Mouse (Mus musculus) hindbrain, embryonic 16.5 days (tissue): ENCODE data around the gene Igflr1. TPM values are rescaled to one million over a fixed set of nuclear protein-coding genes. Genes with fewer than 3 reads are reported as not detected.

Experiments
- ATAC-seq: fragments of 200-750 bp; cut with Nextera tagmentation; 2 replicates; pipeline ENCODE4 v1.8.0; 2017; ENCODE audit warnings: moderate TSS enrichment, moderate library complexity
- H3K27ac ChIP-seq: fragments of 300-500 bp; sonication (generic); 2 replicates; pipeline ENCODE4 v1.5.1; 2014; ENCODE audit warnings: low read depth, mild to moderate bottlenecking, control low read depth, low read length, moderate library complexity
- H3K27me3 ChIP-seq: fragments of 300-500 bp; sonication (generic); replicated peaks from 2 replicates; pipeline ENCODE4 v1.6.1; 2014; ENCODE audit warnings: low read length; ENCODE audit not compliant: control insufficient read depth, insufficient read depth
- H3K36me3 ChIP-seq: fragments of 300-500 bp; sonication (generic); 2 replicates; pipeline ENCODE4 v1.6.1; 2014; ENCODE audit warnings: mild to moderate bottlenecking, low read length, moderate library complexity, mixed read lengths; ENCODE audit not compliant: control insufficient read depth, insufficient read depth
- H3K4me1 ChIP-seq: fragments of 300-500 bp; sonication (generic); 2 replicates; pipeline ENCODE4 v1.6.1; 2014; ENCODE audit warnings: low read depth, low read length; ENCODE audit not compliant: control insufficient read depth, insufficient read depth
- H3K4me2 ChIP-seq: fragments of 300-500 bp; sonication (generic); 2 replicates; pipeline ENCODE4 v1.6.1; 2014; ENCODE audit warnings: mild to moderate bottlenecking, low read length, control low read depth, moderate library complexity
- H3K4me3 ChIP-seq: fragments of 300-500 bp; sonication (generic); 2 replicates; pipeline ENCODE4 v1.5.1; 2014; ENCODE audit warnings: mild to moderate bottlenecking, low read length, control low read depth, moderate library complexity
- H3K9ac ChIP-seq: fragments of 300-500 bp; sonication (generic); 2 replicates; pipeline ENCODE4 v1.6.1; 2014; ENCODE audit warnings: low read depth, mild to moderate bottlenecking, control low read depth, low read length, moderate library complexity
- H3K9me3 ChIP-seq: fragments of 300-500 bp; sonication (generic); 2 replicates; pipeline ENCODE4 v1.6.1; 2014; ENCODE audit warnings: mild to moderate bottlenecking, low read length, moderate library complexity; ENCODE audit not compliant: control insufficient read depth
- WGBS: fragments of 180-500 bp; shearing (Covaris S2); extraction: QIAGEN DNeasy Blood & Tissue Kit; methylation state at CpG from one replicate; pipeline ENCODE4 v1.1.7; 2014; 5-methylcytosine and 5-hydroxymethylcytosine counted together
- polyA plus RNA-seq: library from polyadenylated mRNA; unstranded; fragments of >200 nt; fragmentation: Nextera tagmentation; extraction: Ambion mirVana; gene quantifications from 2 replicates; pipeline ENCODE4 v1.2.1, GENCODE M21; 2015

The Igflr1 gene
- polyA plus RNA-seq, 1 experiment from 2014 or later = 6.8 TPM

DNA sequence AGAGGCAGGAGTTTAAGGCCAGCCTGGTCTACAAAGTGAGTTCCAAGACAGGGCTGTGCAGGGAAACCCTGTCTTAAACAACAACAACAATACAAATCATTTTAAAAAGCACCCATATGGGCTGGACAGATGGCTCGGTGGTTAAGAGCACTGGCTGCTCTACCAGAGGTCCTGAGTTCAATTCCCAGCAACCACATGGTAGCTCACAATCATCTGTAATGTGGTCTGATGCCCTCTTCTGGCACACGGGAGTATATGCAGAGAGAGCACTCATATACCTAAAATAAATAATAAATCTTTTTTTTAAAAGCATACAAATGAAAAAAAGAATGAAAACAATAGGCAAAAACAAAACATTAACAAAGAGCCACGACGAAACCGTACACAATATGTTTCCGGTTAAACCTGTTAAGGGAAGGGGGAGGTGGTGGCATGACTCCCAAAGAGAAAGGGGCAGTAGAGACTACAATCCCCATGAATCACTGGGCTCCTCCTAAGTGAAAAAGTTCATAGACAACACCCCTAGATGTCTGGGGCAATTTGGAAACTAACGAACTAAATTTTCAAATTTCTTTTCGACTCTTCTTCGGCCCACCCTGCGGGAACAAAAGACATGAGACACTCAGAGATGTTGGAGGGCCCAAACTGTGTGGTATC lies 13.7 kb upstream of the Igflr1 start:
- 3% methylated on average over 10 of the region's 10 CpGs for WGBS
- H3K9me3 ChIP-seq = no peaks in the 10 kb centered on the region
- peaks cover 14% of the 10 kb centered on the region for H3K4me1 ChIP-seq
- no peaks in the 10 kb centered on the region for H3K27me3 ChIP-seq
- peak overlapping the region; percentile 91 for H3K4me2 ChIP-seq
- peak overlapping the region; percentile 55 for H3K4me3 ChIP-seq
- H3K27ac ChIP-seq = peak overlapping the region; percentile 89
- H3K9ac ChIP-seq = peak overlapping the region; percentile 62
- H3K36me3 ChIP-seq = peaks cover 16% of the 10 kb centered on the region
- ATAC-seq = peak; percentile 63

DNA sequence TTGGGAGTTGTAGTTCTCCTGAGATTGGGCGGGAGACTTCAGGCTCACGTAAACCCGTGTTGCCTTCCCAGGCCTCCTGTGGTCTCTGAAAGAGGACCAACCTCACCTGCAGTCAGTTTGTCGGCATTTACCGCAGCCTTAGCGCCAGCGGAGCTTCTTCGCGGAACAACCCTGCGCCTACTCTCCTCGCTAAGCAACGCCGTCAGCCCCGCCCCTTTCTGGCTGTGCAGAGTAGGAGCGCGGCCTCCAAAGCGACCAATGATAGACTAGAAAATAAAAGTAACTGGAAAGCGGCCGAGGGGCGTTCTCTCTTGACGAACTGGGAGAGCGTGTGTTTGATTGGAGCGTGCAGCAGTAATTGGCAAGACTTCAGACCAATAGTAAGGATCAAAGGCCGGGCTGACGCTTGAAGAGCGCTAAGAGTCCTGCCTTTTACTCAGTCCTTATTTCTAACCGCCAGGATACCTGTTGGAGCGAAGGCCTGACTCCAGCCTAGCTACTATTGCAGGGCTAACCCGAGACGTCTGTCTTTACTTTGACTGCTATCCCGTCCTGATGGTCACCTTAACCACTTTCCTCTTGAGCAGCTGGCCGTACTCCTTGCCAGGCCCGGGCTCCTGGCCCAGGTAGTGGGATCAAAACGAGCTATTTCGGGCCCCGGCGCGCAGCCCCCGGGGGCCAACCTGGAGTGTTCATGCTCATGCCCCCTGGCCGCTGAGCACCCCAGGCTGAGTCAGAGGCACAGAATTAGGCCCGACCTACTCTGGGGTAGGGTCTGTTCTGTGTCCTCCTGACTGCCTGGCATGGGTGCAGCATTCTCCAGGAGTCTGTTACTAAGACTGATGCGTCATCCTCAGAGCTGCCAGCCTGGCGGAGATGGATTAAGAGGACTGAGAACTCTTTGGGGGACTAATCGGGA lies 12.9 kb upstream of the Igflr1 start, which contains the start of the genes Hspb6 and Proser3:
Gene Hspb6 (plus strand): TSS at position 77 of the 919 bp plus-strand sequence.
Gene Proser3 (minus strand): TSS at position 198 of the 919 bp plus-strand sequence.
- Histone ChIP-seq H3K9me3 (no peaks in the 10 kb centered on the region), H3K36me3 (peaks cover 23% of the 10 kb centered on the region), H3K4me1 (peaks cover 14% of the 10 kb centered on the region), H3K4me3 (peak within 1 kb of the TSS; percentile 55), H3K27me3 (no peaks in the 10 kb centered on the region), H3K27ac (peak within 1 kb of the TSS; percentile 89), H3K9ac (peak within 1 kb of the TSS; percentile 65), H3K4me2 (peak within 1 kb of the TSS; percentile 91)
- under 1% methylated on average over 44 of the region's 44 CpGs for WGBS
- ATAC-seq = peak; percentile 96

DNA sequence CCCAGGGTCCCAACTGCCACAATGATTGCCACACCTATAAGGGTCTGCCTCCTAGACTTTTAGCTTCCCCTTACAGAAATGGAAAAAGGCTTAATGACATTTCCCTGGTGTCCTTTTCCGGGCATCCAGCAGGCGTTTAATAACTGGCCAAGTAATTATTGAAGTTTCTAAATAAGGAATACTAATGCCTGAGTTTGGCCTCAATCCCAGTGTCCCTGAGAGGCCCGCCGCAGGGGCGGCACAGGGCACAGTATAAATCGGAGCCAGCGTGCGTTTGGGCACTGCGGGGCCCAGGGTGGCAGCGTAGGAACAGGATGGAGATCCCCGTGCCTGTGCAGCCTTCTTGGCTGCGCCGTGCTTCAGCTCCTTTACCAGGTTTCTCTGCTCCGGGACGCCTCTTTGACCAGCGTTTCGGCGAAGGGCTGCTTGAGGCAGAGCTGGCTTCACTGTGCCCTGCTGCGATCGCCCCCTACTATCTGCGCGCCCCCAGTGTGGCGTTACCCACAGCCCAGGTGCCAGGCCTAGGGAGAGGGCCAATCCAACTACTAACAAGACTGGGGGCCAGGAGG lies 12.1 kb upstream of the Igflr1 start:
- peak overlapping the region; percentile 65 for H3K9ac ChIP-seq
- peaks cover 23% of the 10 kb centered on the region for H3K36me3 ChIP-seq
- peak overlapping the region; percentile 55 for H3K4me3 ChIP-seq
- peak overlapping the region; percentile 91 for H3K4me2 ChIP-seq
- no peak for ATAC-seq
- H3K4me1 ChIP-seq = peaks cover 15% of the 10 kb centered on the region
- 5% methylated on average over 23 of the region's 23 CpGs for WGBS
- H3K9me3 ChIP-seq = no peaks in the 10 kb centered on the region
- no peaks in the 10 kb centered on the region for H3K27me3 ChIP-seq
- H3K27ac ChIP-seq = peak overlapping the region; percentile 81

DNA sequence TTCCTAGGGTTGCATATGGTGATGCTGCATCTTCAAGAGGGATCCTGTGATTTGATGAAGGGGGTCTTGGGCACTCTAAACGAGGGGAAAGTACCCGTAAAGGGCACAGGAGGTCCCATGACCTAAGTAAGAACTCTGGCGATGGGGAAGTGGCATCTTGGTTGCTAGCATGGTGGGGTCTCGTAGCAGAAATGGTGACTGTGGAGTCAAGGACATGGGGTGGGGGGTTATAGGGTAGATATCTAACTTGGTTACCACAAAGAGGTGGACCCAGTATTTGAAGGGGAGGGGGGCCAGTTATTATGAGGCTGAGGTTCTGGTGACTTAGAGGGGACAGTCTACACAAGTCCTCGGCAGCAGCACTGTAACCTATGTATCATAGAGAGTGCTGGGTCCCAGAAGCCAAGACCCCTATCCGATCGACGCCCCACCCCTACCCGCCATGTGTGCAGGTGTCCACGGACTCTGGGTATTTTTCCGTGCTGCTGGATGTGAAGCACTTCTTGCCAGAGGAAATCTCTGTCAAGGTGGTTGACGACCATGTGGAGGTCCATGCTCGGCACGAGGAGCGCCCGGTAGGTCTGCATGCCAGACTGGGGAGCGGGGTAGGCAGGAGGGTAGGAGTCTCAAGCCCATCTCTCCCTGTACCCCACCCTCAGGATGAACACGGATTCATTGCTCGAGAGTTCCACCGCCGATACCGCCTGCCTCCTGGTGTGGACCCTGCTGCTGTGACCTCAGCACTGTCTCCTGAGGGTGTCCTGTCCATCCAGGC lies 11.2 kb upstream of the Igflr1 start:
- no peak overlapping the region for H3K27ac ChIP-seq
- H3K4me1 ChIP-seq = peaks cover 24% of the 10 kb centered on the region
- peak overlapping the region; percentile 55; the same call in 1 of the 2 replicates for H3K4me3 ChIP-seq
- H3K36me3 ChIP-seq = peaks cover 23% of the 10 kb centered on the region
- H3K9ac ChIP-seq = peak overlapping the region; percentile 65
- WGBS = 88% methylated on average over 20 of the region's 22 CpGs
- no peaks in the 10 kb centered on the region for H3K27me3 ChIP-seq
- no peak for ATAC-seq
- H3K9me3 ChIP-seq = no peaks in the 10 kb centered on the region
- peak overlapping the region; percentile 91 for H3K4me2 ChIP-seq

DNA sequence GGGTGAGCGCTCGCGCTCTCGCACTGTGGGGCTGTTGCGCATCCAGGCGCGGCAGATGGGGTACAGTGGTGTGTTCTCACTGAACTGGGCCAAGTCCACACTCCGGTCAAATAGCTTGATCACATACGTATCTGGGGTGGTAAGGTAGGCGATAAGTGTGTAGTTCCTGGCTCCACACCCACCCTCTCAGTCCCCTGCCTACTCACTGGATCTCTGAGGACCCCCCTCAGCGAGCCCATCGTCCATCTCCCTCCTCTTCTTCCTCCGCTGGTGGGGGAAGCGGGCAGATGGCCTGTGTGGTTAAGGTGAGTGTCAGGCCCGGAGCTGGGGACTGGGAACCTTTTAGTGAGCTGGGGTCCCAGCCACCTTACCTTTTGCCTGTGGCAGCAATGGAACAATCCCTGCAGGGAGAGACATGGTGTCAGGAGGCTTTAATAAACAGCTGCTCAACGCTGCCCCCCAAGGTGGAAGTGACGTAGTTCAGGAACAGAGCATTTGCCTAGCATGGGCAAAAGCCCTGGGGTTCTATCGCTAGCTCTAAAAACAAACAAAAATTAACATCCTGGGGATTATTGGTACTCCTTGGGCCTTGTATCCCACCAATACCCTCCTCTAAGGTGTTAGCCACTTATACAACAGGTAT lies 8.2 kb upstream of the Igflr1 start:
- ATAC-seq = no peak
- peaks cover 23% of the 10 kb centered on the region for H3K36me3 ChIP-seq
- H3K27me3 ChIP-seq = no peaks in the 10 kb centered on the region
- no peak overlapping the region for H3K27ac ChIP-seq
- H3K9ac ChIP-seq = no peak overlapping the region
- H3K4me3 ChIP-seq = no peak overlapping the region
- no peaks in the 10 kb centered on the region for H3K9me3 ChIP-seq
- 94% methylated on average over 18 of the region's 18 CpGs for WGBS
- H3K4me1 ChIP-seq = peaks cover 31% of the 10 kb centered on the region
- H3K4me2 ChIP-seq = no peak overlapping the region

DNA sequence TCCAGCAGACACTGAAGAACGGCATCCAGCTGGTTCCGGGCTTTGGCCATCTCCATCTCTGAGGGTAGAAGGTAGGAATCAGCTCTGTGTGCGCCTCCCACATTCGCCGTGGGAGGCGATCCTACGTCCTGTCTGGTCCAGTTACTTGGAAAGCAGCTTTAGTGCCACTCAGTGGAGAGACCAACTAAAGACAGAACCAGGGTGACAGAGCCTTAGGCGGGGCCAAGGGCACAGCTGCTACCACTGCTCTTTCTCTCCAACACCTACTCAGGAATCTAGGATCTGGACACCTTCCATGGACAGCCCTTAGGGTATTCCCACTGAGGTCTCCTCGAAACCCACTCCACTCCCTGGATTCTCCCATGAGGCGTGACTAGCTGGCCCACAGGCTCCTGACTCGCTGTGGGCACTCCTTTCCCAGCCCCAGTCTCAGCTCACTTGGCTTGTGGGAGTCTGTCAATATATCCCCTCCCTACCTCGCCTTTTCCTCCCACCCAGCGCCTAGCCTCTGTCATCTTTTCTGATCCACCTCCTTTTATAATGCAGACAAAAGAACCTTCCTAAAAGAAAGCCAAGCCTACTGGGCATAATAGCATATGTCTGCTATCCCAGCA lies 7.2 kb upstream of the Igflr1 start:
- peaks cover 26% of the 10 kb centered on the region for H3K4me1 ChIP-seq
- H3K27ac ChIP-seq = no peak overlapping the region
- H3K4me2 ChIP-seq = peak overlapping the region; percentile 99
- H3K4me3 ChIP-seq = no peak overlapping the region; the same call in 1 of the 2 replicates
- H3K36me3 ChIP-seq = peaks cover 23% of the 10 kb centered on the region
- no peaks in the 10 kb centered on the region for H3K27me3 ChIP-seq
- ATAC-seq = no peak
- H3K9me3 ChIP-seq = no peaks in the 10 kb centered on the region
- H3K9ac ChIP-seq = no peak overlapping the region
- 89% methylated on average over 13 of the region's 13 CpGs for WGBS

DNA sequence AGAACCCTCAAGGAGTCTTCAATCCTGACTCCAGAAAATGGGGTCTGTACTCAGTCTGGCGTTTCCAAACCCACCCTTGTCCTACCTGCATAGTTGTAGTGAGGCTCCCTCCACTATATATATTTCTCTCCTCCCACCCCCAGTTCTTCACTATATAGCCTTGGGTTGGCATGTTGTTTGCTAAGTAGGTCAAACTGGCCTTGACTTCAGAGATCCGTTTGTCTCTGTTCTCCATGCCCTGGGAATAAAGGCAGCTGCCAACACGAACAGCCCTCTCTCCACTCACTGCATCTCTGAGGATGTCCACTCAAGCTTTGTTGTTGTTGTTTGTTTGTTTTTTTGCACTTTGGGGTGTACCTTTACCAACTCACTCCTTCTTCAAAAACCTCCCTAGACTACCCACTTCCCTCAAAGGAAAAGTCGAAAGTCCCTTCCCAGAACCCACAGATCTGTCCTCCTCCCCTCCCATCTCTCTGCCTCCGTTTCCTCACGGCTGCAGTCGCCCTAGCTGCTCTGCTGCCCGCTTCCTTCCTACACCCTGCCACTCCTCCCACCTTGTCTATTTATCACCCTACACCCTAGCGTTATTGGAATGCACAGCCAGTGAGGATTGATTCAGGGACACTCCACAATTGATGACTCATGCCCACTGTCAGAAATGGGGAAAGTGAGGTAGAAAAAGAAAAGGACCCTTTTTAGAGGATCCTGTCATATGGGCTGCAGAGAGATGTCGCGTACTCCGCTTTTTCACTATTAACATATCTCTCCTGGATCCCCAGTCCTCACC lies 6.4 kb upstream of the Igflr1 start:
- H3K27ac ChIP-seq = peak overlapping the region; percentile 64
- ATAC-seq = peak; percentile 0; the same call in 1 of the 2 replicates
- no peaks in the 10 kb centered on the region for H3K9me3 ChIP-seq
- H3K36me3 ChIP-seq = peaks cover 23% of the 10 kb centered on the region
- H3K4me2 ChIP-seq = peak overlapping the region; percentile 99
- H3K9ac ChIP-seq = peak overlapping the region; percentile 74
- 16% methylated on average over 12 of the region's 12 CpGs for WGBS
- no peaks in the 10 kb centered on the region for H3K27me3 ChIP-seq
- H3K4me3 ChIP-seq = peak overlapping the region; percentile 62
- H3K4me1 ChIP-seq = peaks cover 20% of the 10 kb centered on the region
